Mouse (Mus musculus): ENCODE data around the gene Celf1.

Gene Celf1

GRCm38 (mm10) chr2:91064211-91064610 is 124.0 kb downstream of the Celf1 start:
- no peak for DNase-seq

- peak; percentile 64 to 81 for DNase-seq
Observed at GRCm38 (mm10) chr2:91065544-91065943, 125.4 kb downstream of the Celf1 start.

GRCm38 (mm10) chr2:91066455-91066854 is 126.3 kb downstream of the Celf1 start:
- no peak for DNase-seq

GRCm38 (mm10) chr2:91068162-91068871 is 128.1 kb downstream of the Celf1 start:
- no peak for DNase-seq

GRCm38 (mm10) chr2:91068872-91069165 is 128.6 kb downstream of the Celf1 start:
- no peak for DNase-seq

Measured in kidney, postnatal 36 days (tissue).